32 mouse cellular contexts compared by ENCODE assay signal in the genomic region with DNA sequence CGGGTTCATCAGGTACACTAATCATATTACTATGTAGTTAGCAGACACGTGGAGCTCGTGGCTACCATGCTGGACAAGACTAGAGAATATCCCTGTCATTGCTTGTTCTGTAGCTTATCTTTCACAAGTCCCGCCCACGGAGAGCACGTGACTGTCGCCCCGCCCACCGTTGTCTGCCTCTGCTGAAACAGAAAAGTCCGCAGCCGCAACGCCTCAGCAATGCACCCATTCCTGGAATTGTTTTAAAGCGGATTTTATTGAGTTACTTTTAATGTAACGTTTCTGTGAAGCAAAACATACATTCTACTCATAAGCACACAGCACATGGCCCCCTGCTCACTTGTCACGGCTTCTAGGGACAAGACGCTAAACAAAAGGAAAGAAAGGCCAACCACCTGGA. TPM values are rescaled to one million over a fixed set of nuclear protein-coding genes. Genes with fewer than 3 reads are reported as not detected.
"Had no signal": no experiment of that assay in that cellular context is flagged by ENCODE, and none has a peak within 500 bp of the region (broad histone marks: within the 10 kb centered on the region; RNA-seq: fewer than 3 reads in every experiment).

No protein-coding gene starts in this region.

- H3K9ac ChIP-seq: limb, embryonic 12.5 days; limb, embryonic 15.5 days; liver, embryonic 14.5 days; liver, postnatal 0 days; lung, embryonic 14.5 days; midbrain, embryonic 13.5 days had no signal

- H3K4me3 ChIP-seq: layer of hippocampus, adult 2 months; left cerebral cortex, adult 2 months; limb, embryonic 12.5 days; limb, embryonic 15.5 days; megakaryocyte, embryonic 14.5 days; midbrain, embryonic 10.5 days; midbrain, embryonic 13.5 days had no signal

- H3K4me2 ChIP-seq: limb, embryonic 12.5 days; limb, embryonic 15.5 days; liver, embryonic 11.5 days; lung, embryonic 14.5 days; midbrain, embryonic 13.5 days had no signal

- H3K27me3 ChIP-seq: limb, embryonic 15.5 days had no signal

- H3K27ac ChIP-seq: layer of hippocampus, adult 2 months; left cerebral cortex, adult 2 months; limb, embryonic 12.5 days; limb, embryonic 15.5 days; liver, embryonic 14.5 days; macrophage; midbrain, embryonic 10.5 days; midbrain, embryonic 13.5 days; stomach, postnatal 0 days had no signal

- H3K36me3 ChIP-seq: limb, embryonic 12.5 days; limb, embryonic 15.5 days; midbrain, embryonic 10.5 days; midbrain, embryonic 13.5 days had no signal

- ATAC-seq: liver, postnatal 0 days; lung, postnatal 0 days; midbrain, embryonic 13.5 days; midbrain, embryonic 16.5 days had no signal

- H3K9me3 ChIP-seq: limb, embryonic 12.5 days; limb, embryonic 15.5 days; megakaryocyte, embryonic 14.5 days; midbrain, embryonic 10.5 days; midbrain, embryonic 13.5 days had no signal

- DNase-seq: kidney, adult 18-20 months; kidney, adult 9 months; kidney, postnatal 14 days; kidney, postnatal 4 days; layer of hippocampus, postnatal 36 days; left cerebral cortex, postnatal 4 days; liver, postnatal 0 days; lung, embryonic 14.5 days; right cerebral cortex, adult 18-20 months; right cerebral cortex, postnatal 14 days; right cerebral cortex, postnatal 4 days; thymus, adult 2 months; thymus, postnatal 14 days; thymus, postnatal 4 days had no signal

RNA-seq across cellular contexts. Expression of a gene that starts 5.7 kb away (rescaled TPM):
- total RNA-seq: layer of hippocampus, postnatal 36 days; left cerebral cortex, postnatal 14 days had no signal
- polyA plus RNA-seq: liver, postnatal 0 days; macrophage; thymus, adult 2 months had no signal

RNA-seq across cellular contexts. Expression of a gene that starts 28.5 kb away (rescaled TPM):
- total RNA-seq: layer of hippocampus, adult 2 months; layer of hippocampus, postnatal 10 days; layer of hippocampus, postnatal 36 days; left cerebral cortex, adult 2 months had no signal
- polyA plus RNA-seq: limb, embryonic 12.5 days; limb, embryonic 15.5 days; liver, embryonic 11.5 days; liver, embryonic 14.5 days; liver, postnatal 0 days; lung, embryonic 14.5 days; lung, postnatal 0 days; macrophage; midbrain, embryonic 10.5 days; midbrain, embryonic 13.5 days; neural tube, embryonic 11.5 days; neural tube, embryonic 14.5 days; stomach, embryonic 14.5 days; stomach, postnatal 0 days had no signal
